Mouse (Mus musculus): ENCODE results near the gene Ctsj.
"Not testable (repeated sequence)": the region's sequence is repeated elsewhere in the genome, so short reads cannot be mapped to it uniquely, and the experiment has no call there.

Gene Ctsj

GRCm38 (mm10) chr13:61005859-61006258, at the start of gene Ctsj:
TSS of gene Ctsj (minus strand) at chr13:61005959.
- DNase-seq, result no peak

GRCm38 (mm10) chr13:61040531-61040930, 34.8 kb upstream of the Ctsj start, which contains the start of gene Ctsq:
TSS of gene Ctsq (minus strand) at chr13:61040631.
- no peak for DNase-seq

GRCm38 (mm10) chr13:61022785-61023184, 17.0 kb upstream of the Ctsj start:
- no peak for DNase-seq

- no peak for DNase-seq
These were observed 16.1 kb upstream of the Ctsj start for GRCm38 (mm10) chr13:61021844-61022243.

GRCm38 (mm10) chr13:61010171-61010570, 4.4 kb upstream of the Ctsj start:
- no peak for DNase-seq

- no peak for DNase-seq
These were observed 8.2 kb downstream of the Ctsj start for GRCm38 (mm10) chr13:60997600-60997999.

- DNase-seq, result not testable (repeated sequence)
These were observed 18.8 kb downstream of the Ctsj start for GRCm38 (mm10) chr13:60986915-60987314.

GRCm38 (mm10) chr13:60972319-60972718, 33.4 kb downstream of the Ctsj start:
- not testable (repeated sequence) for DNase-seq

- not testable (repeated sequence) for DNase-seq
These were observed 41.8 kb downstream of the Ctsj start for GRCm38 (mm10) chr13:60963985-60964384.

- DNase-seq, result no peak
These were observed 44.1 kb downstream of the Ctsj start for GRCm38 (mm10) chr13:60961706-60962105.

Measured in right cerebral cortex, postnatal 14 days (tissue).